Mouse (Mus musculus): ENCODE results near the gene Aoc3.

DNA sequence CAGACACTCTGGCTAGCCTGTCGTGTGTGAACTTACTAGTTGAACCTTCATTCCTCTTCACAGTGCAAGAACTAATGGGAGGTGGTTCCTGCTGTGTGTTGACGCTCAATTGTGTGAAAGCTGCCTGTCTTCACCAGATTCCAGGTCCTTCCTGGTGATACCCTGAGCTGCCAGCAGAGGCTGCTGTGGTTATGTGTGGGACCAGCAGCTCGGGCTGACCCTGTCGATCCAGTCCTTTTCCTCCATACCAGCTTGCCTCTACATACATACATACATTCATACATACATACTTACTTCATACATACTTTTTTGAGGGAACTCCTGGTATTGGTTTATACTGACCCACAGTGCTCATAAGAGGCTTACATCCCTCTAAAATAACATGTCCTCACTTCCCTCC, 6.8 kb upstream of the Aoc3 start:
- peak; percentile 97 for TF ChIP-seq CTCF (IDR thresholded peaks at IDR 0.05; ENCODE audit: borderline replicate concordance, extremely low read depth, insufficient read depth, insufficient read length)
- TF ChIP-seq POLR2A (IDR thresholded peaks at IDR 0.05; ENCODE audit: borderline replicate concordance, extremely low read depth, insufficient read depth, insufficient read length, poor library complexity, severe bottlenecking), result no peak

Measured in brain, embryonic 14.5 days (tissue).